Mouse (Mus musculus) kidney, embryonic 14.5 days (tissue): ENCODE data around the gene Gstp2. TPM values are rescaled to one million over a fixed set of nuclear protein-coding genes. Genes with fewer than 3 reads are reported as not detected.
A peak's percentile ranks its signal among the peaks of the same experiment; 100 is the strongest.

Source experiments
- ATAC-seq: fragments of 200-750 bp; cut with Nextera tagmentation; 2 replicates; pipeline ENCODE4 v1.8.0; 2017; ENCODE audit warnings: moderate number of reproducible peaks, mild to moderate bottlenecking, moderate TSS enrichment, moderate library complexity; ENCODE audit not compliant: low FRiP score, low TSS enrichment
- H3K27ac ChIP-seq: fragments of 300-500 bp; sonication (generic); 2 replicates; pipeline ENCODE4 v1.5.1; 2014; ENCODE audit warnings: low read depth, mild to moderate bottlenecking, low read length, moderate library complexity, mixed read lengths
- H3K27me3 ChIP-seq: fragments of 300-500 bp; sonication (generic); 2 replicates; pipeline ENCODE4 v1.6.1; 2014; ENCODE audit warnings: mild to moderate bottlenecking, low read length; ENCODE audit not compliant: control insufficient read depth, insufficient read depth
- H3K36me3 ChIP-seq: fragments of 300-500 bp; sonication (generic); 2 replicates; pipeline ENCODE4 v1.6.1; 2014; ENCODE audit warnings: low read length, mixed read lengths; ENCODE audit not compliant: control insufficient read depth, insufficient read depth
- H3K4me1 ChIP-seq: fragments of 300-500 bp; sonication (generic); 2 replicates; pipeline ENCODE4 v1.6.1; 2014; ENCODE audit warnings: low read length, mixed read lengths; ENCODE audit not compliant: control insufficient read depth, insufficient read depth
- H3K4me2 ChIP-seq: fragments of 300-500 bp; sonication (generic); replicated peaks from 2 replicates; pipeline ENCODE4 v1.6.1; 2014; ENCODE audit warnings: low read depth, mild to moderate bottlenecking, low read length
- H3K4me3 ChIP-seq: fragments of 300-500 bp; sonication (generic); 2 replicates; pipeline ENCODE4 v1.5.1; 2014; ENCODE audit warnings: mild to moderate bottlenecking, low read length
- H3K9ac ChIP-seq: fragments of 300-500 bp; sonication (generic); 2 replicates; pipeline ENCODE4 v1.6.1; 2014; ENCODE audit warnings: low read depth, mild to moderate bottlenecking, low read length, moderate library complexity
- H3K9me3 ChIP-seq: fragments of 300-500 bp; sonication (generic); 2 replicates; pipeline ENCODE4 v1.6.1; 2016; ENCODE audit warnings: low read length; ENCODE audit not compliant: control insufficient read depth
- WGBS: fragments of 180-500 bp; shearing (Covaris S2); extraction: QIAGEN DNeasy Blood & Tissue Kit; methylation state at CpG from one replicate; pipeline ENCODE4 v1.1.7; 2014; 5-methylcytosine and 5-hydroxymethylcytosine counted together
- polyA plus RNA-seq: library from polyadenylated mRNA; unstranded; fragments of >200 nt; fragmentation: Nextera tagmentation; extraction: Ambion mirVana; gene quantifications from 2 replicates; pipeline ENCODE4 v1.2.1, GENCODE M21; 2014

The Gstp2 gene
- polyA plus RNA-seq, 1 experiment from 2014 or later: 1.4 TPM

DNA sequence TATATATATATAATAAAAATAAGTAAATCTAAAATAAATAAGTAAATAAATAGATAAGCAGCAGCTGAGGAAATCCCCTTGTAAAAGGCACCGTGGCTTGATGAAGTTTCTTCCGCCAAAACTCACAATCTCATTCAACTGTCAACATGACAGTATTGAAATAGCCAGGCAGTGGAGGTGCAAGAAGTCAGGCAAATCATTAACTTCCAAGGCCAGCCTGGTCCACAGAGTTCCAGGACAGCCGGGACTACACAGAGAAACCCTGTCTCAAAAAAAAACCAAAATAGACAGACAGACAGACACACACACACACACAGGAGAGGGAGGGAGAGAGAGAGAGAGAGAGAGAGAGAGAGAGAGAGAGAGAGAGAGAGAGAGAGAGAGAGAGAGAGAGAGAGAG is 12.5 kb downstream of the Gstp2 start:
- ATAC-seq: no peak
- Histone ChIP-seq H3K27me3 (no peaks in the 10 kb centered on the region), H3K9me3 (no peaks in the 10 kb centered on the region), H3K4me2 (no peak overlapping the region), H3K27ac (no peak overlapping the region), H3K4me1 (peaks cover 13% of the 10 kb centered on the region), H3K9ac (no peak overlapping the region), H3K4me3 (no peak overlapping the region), H3K36me3 (no peaks in the 10 kb centered on the region; the same call in 1 of the 2 replicates)
- WGBS: 65% methylated on average over 3 of the region's 3 CpGs

DNA sequence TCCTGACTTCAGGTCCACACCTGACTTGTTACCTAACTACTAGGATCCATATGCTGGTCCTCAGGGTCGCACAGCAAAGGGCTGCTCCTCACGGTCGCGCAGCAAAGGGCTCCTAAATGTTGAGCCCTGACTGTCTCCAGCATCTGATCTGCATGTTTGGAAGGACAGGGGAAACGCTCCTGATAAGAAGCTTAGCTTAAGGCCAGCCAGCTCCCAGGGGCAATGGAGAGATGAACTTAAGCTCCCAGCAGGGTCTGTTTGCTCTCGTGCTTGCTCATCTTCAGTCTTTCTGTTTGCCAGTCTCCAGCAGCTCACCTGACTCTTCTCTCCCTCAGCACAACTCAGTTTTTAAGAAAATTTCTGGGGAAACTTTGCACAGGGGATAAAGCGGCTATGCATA is 13.2 kb downstream of the Gstp2 start:
- no peak overlapping the region for H3K9ac ChIP-seq
- H3K4me2 ChIP-seq: no peak overlapping the region
- H3K36me3 ChIP-seq: no peaks in the 10 kb centered on the region; the same call in 1 of the 2 replicates
- no peak overlapping the region for H3K27ac ChIP-seq
- peaks cover 9% of the 10 kb centered on the region for H3K4me1 ChIP-seq
- WGBS: 75% methylated on average over 7 of the region's 7 CpGs
- no peaks in the 10 kb centered on the region for H3K9me3 ChIP-seq
- no peaks in the 10 kb centered on the region for H3K27me3 ChIP-seq
- ATAC-seq: no peak
- no peak overlapping the region for H3K4me3 ChIP-seq

DNA sequence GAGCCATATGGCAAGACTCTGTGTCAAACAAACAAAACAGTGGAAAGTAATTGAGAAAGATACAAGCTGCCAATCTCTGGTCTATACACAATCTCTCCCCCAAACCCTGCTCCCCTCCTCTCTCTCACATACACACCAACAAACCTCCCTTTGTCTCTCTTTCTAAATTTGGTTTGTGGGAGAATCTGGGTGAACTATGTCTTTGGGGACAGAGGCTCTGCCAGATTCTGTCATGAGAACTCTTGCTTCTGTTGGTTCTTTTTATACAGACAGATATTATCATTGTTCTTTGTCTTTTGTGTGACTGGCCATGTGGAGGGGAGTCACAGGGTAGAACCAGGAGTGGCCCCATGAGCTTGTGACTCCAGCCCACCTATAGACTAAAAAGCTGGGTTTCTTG is 18.2 kb downstream of the Gstp2 start:
- Histone ChIP-seq H3K4me1 (no peaks in the 10 kb centered on the region), H3K27ac (no peak overlapping the region), H3K9ac (no peak overlapping the region), H3K9me3 (no peaks in the 10 kb centered on the region), H3K36me3 (no peaks in the 10 kb centered on the region), H3K4me2 (no peak overlapping the region), H3K27me3 (no peaks in the 10 kb centered on the region), H3K4me3 (no peak overlapping the region)
- ATAC-seq: no peak

DNA sequence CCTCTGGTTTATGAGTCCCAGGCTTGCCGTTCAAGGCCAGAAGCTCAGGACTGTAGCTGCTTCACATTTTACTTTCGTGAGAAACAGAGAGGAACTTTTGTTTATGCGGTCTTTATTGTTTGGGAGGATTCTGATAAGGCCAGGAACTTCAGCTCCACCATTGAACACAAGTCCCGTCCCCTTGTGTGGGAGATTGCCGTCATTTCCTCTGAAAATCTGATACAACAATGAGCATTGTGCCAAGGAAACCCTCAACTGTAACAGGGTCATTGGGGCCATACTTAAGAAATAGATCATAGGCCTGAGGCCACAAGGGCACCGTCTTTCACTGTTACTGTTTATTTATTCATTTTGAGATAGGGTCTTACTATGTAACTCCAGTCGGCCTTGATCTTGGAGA is 22.6 kb downstream of the Gstp2 start:
- Histone ChIP-seq H3K4me3 (no peak overlapping the region), H3K4me2 (no peak overlapping the region), H3K27ac (no peak overlapping the region), H3K9ac (no peak overlapping the region), H3K9me3 (no peaks in the 10 kb centered on the region), H3K36me3 (no peaks in the 10 kb centered on the region), H3K4me1 (no peaks in the 10 kb centered on the region), H3K27me3 (no peaks in the 10 kb centered on the region)
- WGBS: 64% methylated on average over 7 of the region's 7 CpGs
- ATAC-seq: no peak

DNA sequence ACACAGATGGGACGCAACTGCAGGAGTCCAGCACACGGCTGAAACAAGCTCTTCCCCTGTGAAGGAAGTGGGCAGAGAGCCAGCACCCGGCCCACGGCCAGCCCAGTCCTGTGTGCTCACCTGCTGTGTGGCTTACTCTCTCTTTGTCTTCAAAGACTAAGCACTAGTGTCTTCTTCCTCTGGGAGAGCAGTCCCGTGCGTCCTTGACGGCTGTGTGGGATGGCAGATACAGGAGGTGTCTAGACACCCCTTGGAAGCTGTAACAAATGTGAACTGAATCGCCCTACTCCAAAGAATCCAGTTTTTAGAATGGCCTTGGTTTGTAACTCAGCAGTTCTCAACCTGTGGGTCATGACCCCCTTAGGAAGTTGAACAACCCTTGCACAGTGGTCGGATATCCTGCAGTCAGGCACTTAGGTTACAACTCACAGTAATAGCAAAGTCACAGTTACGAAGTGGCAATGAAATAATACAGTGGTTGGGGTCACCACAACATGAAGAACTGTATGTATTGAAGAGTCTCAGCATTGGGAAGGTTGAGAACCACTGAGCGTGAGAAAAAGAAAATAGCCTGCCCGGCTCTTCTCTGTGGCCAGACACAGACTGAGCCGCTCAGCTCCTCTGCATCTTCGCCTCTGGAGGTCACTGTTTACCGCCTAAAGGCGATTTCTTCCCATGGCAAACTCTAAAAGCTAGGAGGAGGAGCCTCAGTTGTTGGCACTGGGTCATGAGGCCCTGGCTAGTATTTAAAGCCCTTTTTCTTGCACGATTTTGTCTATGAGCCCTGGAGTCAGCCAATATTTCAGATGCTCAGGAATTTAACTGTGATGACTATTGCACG is 26.9 kb downstream of the Gstp2 start:
- no peak overlapping the region for H3K4me2 ChIP-seq

DNA sequence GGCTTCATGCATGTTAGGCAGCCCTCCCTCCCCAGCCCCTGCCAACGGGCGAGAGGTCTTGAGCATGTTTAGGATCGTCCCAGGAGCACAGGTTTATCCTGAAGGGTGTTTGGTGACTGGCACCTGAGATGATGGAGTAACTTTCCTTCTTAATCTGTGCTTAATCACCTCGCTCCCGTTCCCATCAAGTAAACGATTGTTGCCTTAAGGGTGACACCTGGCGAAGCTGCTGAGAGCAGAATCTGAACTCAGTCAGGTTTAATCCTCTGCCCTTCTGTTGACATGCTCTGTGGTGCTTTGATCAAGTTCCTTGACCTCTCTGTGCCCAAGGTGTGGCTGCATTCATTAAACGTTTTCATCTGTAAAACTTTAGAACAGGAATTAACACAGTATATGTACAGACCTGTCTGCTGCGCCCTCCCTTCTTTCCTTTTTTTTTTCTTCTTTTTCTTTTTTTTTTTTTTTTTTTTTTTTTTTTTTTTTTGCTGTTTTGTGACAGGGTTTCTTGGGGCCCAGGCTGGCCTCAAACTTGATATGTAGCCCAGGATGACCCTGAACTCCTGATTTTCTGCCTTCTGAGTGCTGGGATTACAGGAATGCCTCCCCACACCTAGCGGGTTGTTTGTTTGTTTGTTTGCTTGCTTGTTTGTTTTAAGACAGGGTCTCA is 27.8 kb downstream of the Gstp2 start:
- no peak overlapping the region for H3K27ac ChIP-seq
- no peak for ATAC-seq
- H3K4me2 ChIP-seq: no peak overlapping the region
- H3K4me1 ChIP-seq: no peaks in the 10 kb centered on the region
- WGBS: 71% methylated on average over 10 of the region's 10 CpGs
- H3K27me3 ChIP-seq: no peaks in the 10 kb centered on the region
- H3K9ac ChIP-seq: no peak overlapping the region
- H3K36me3 ChIP-seq: no peaks in the 10 kb centered on the region
- H3K4me3 ChIP-seq: no peak overlapping the region
- no peaks in the 10 kb centered on the region for H3K9me3 ChIP-seq

More for the DNA sequence above, 26.9 kb downstream of the Gstp2 start:
- Histone ChIP-seq H3K9ac (0 out of 2 replicates have a peak overlapping the region, but pooled peaks have one; percentile 7), H3K27ac (no peak overlapping the region), H3K9me3 (no peaks in the 10 kb centered on the region), H3K4me1 (no peaks in the 10 kb centered on the region), H3K36me3 (no peaks in the 10 kb centered on the region), H3K27me3 (no peaks in the 10 kb centered on the region), H3K4me3 (no peak overlapping the region)
- ATAC-seq: peak; percentile 86
- WGBS: 35% methylated on average over 18 of the region's 18 CpGs

DNA sequence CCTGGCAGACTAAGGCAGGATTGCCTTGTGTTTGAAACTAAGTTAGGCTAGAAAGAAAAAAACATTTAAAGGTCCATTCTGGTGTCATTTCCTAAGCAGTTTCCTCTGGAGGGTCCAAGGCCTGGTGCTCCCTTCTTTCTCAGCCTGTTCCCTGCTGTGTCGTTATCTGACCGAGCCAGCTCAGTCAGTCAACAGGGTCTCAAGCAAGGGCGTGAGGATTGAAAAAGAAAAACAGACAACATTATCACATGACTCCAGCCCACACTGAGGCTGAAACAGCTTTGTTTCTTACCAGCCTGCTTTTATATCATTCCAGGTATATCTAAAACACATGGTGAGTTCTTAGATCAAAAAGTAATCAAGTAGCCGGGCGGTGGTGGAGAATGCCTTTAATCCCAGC is 30.2 kb downstream of the Gstp2 start:
- no peak for ATAC-seq

DNA sequence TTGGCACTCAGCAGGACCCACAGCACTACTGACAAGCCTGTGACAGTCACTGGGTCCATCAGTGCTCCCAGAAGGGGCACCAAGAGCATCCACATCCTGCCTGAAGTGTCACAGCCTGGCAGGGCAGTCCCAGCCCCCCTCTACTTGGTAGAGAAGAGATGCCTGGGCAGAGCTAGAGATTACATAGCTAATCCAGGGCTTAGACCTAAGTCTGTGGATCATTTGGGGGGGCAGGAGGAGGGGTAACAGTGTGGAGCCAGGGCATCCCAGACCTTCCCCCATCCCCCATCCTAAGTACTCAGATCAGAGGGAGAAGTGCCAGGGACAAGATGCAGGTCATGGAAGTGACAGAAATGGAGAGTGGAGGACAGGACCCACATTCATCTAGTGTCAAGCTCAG is 31.0 kb downstream of the Gstp2 start:
- Histone ChIP-seq H3K9ac (no peak overlapping the region), H3K27me3 (no peaks in the 10 kb centered on the region), H3K4me2 (no peak overlapping the region), H3K4me3 (no peak overlapping the region), H3K4me1 (peaks cover 5% of the 10 kb centered on the region; the same call in 1 of the 2 replicates), H3K36me3 (peaks cover 13% of the 10 kb centered on the region; the same call in 1 of the 2 replicates), H3K9me3 (no peaks in the 10 kb centered on the region), H3K27ac (no peak overlapping the region)
- no peak for ATAC-seq

More for the DNA sequence above, 30.2 kb downstream of the Gstp2 start:
- H3K36me3 ChIP-seq: peaks cover 6% of the 10 kb centered on the region; the same call in 1 of the 2 replicates
- H3K4me2 ChIP-seq: no peak overlapping the region
- H3K4me1 ChIP-seq: peaks cover 5% of the 10 kb centered on the region; the same call in 1 of the 2 replicates
- H3K27ac ChIP-seq: no peak overlapping the region
- no peak overlapping the region for H3K4me3 ChIP-seq
- no peaks in the 10 kb centered on the region for H3K27me3 ChIP-seq
- H3K9ac ChIP-seq: no peak overlapping the region
- H3K9me3 ChIP-seq: no peaks in the 10 kb centered on the region
- 65% methylated on average over 5 of the region's 5 CpGs for WGBS

DNA sequence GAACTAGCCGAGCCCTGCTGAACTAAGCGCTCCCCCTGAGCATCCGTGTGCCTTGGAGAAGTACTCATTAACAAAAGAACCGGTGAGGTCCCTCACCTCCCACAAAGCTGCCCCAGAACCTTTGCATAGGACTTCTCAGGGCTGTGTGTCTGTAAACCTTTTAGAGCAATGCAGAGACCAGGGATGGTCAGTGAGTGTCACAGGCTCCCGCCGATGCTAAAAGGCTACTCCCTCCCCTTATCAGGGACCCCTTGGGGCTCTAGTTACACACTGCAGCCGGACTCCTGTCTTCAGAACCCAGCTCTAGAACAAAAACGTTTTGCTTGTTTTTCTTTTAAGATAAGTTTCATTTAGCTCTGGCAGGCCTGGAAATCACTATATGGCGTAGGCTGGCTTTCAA is 32.8 kb downstream of the Gstp2 start:
- peak; percentile 46; the same call in 1 of the 2 replicates for ATAC-seq
- H3K36me3 ChIP-seq: peaks cover 31% of the 10 kb centered on the region
- 15% methylated on average over 9 of the region's 9 CpGs for WGBS
- H3K9me3 ChIP-seq: no peaks in the 10 kb centered on the region
- H3K4me2 ChIP-seq: peak overlapping the region; percentile 33
- peak overlapping the region; percentile 12; the same call in 1 of the 2 replicates for H3K9ac ChIP-seq
- no peak overlapping the region for H3K27ac ChIP-seq
- H3K27me3 ChIP-seq: no peaks in the 10 kb centered on the region
- H3K4me3 ChIP-seq: peak overlapping the region; percentile 22; the same call in 1 of the 2 replicates
- peaks cover 5% of the 10 kb centered on the region; the same call in 1 of the 2 replicates for H3K4me1 ChIP-seq
